Mouse (Mus musculus) heart, embryonic 14.5 days (tissue): ENCODE data around the gene Gh. TPM values are rescaled to one million over a fixed set of nuclear protein-coding genes. Genes with fewer than 3 reads are reported as not detected.
A peak's percentile ranks its signal among the peaks of the same experiment; 100 is the strongest.

Experiments used
- ATAC-seq: fragments of 200-750 bp; cut with Nextera tagmentation; 2 replicates; pipeline ENCODE4 v1.8.0; 2017; ENCODE audit warnings: low read depth, moderate TSS enrichment; ENCODE audit not compliant: insufficient number of reproducible peaks, insufficient read depth, low FRiP score
- H3K27ac ChIP-seq, 2 experiments: fragments of 200-500 bp in 1 of 2; fragments of 300-500 bp in 1 of 2; sonication (generic) in 1 of 2; replicated peaks in 1 of 2; 2 replicates each; pipeline ENCODE4 v1.5.1; 2012 to 2014; ENCODE audit warnings: low read depth in 2 of 2, low read length in 2 of 2, control low read depth in 1 of 2, mild to moderate bottlenecking in 1 of 2, mixed read lengths in 1 of 2; ENCODE audit not compliant: control insufficient read depth in 1 of 2, insufficient read depth in 1 of 2
- H3K27me3 ChIP-seq: fragments of 300-500 bp; sonication (generic); 2 replicates; pipeline ENCODE4 v1.6.1; 2014; ENCODE audit warnings: mild to moderate bottlenecking, low read length, control low read depth; ENCODE audit not compliant: control insufficient read depth, insufficient read depth
- H3K36me3 ChIP-seq: fragments of 300-500 bp; sonication (generic); 2 replicates; pipeline ENCODE4 v1.6.1; 2014; ENCODE audit warnings: mild to moderate bottlenecking, control low read depth, low read length, mixed read lengths; ENCODE audit not compliant: control insufficient read depth, insufficient read depth
- H3K4me1 ChIP-seq, 2 experiments: fragments of 200-500 bp in 1 of 2; fragments of 300-500 bp in 1 of 2; sonication (generic) in 1 of 2; 2 replicates each; pipeline ENCODE4 v1.6.1; 2012 to 2014; ENCODE audit warnings: low read length in 2 of 2, control low read depth in 1 of 2, mixed read lengths in 1 of 2; ENCODE audit not compliant: control insufficient read depth in 2 of 2, insufficient read depth in 2 of 2
- H3K4me2 ChIP-seq: fragments of 300-500 bp; sonication (generic); 2 replicates; pipeline ENCODE4 v1.6.1; 2014; ENCODE audit warnings: mild to moderate bottlenecking, low read length
- H3K4me3 ChIP-seq, 2 experiments: fragments of 200-500 bp in 1 of 2; fragments of 300-500 bp in 1 of 2; sonication (generic) in 1 of 2; 2 replicates each; pipeline ENCODE4 v1.5.1; 2012 to 2014; ENCODE audit warnings: low read length in 2 of 2, mild to moderate bottlenecking in 2 of 2, control low read depth in 1 of 2, low read depth in 1 of 2, moderate library complexity in 1 of 2; ENCODE audit not compliant: control insufficient read depth in 1 of 2, insufficient read depth in 1 of 2
- H3K9ac ChIP-seq: fragments of 300-500 bp; sonication (generic); 2 replicates; pipeline ENCODE4 v1.6.1; 2014; ENCODE audit warnings: mild to moderate bottlenecking, low read length
- H3K9me3 ChIP-seq: fragments of 300-500 bp; sonication (generic); 2 replicates; pipeline ENCODE4 v1.6.1; 2016; ENCODE audit warnings: low read length, control low read depth; ENCODE audit not compliant: control insufficient read depth
- WGBS: fragments of 180-500 bp; shearing (Covaris S2); extraction: QIAGEN DNeasy Blood & Tissue Kit; methylation state at CpG from one replicate; pipeline ENCODE4 v1.1.7; 2014; 5-methylcytosine and 5-hydroxymethylcytosine counted together
- polyA plus RNA-seq: library from polyadenylated mRNA; unstranded; fragments of >200 nt; fragmentation: Nextera tagmentation; extraction: Ambion mirVana; gene quantifications from 2 replicates; pipeline ENCODE4 v1.2.1, GENCODE M21; 2014

The Gh gene
- polyA plus RNA-seq, 1 experiment from 2014 or later, result not detected

DNA sequence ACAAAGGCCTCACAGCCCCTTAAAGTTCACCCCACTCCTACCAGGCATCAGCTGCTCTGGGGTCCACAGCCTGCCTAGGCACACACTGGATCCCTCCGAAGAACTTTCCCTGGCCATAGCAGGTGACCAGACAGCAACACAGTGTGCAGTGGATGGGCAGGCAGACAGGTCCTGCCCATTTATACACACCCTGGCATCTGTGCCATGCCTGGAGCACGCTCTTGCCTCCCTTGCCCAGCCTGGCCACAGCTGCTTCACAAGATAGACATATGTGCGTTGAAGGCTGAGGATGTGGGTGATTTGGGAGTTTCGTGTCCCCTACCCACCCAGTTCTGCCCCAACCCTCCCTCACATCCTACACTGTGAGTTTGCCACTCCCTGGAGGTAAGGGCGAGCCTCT, 36.4 kb upstream of the Gh start:
- no peaks in the 10 kb centered on the region for H3K36me3 ChIP-seq
- ATAC-seq, result no peak
- H3K4me2 ChIP-seq, result no peak overlapping the region
- H3K27ac ChIP-seq, result no peak overlapping the region
- no peak overlapping the region for H3K9ac ChIP-seq
- no peaks in the 10 kb centered on the region for H3K9me3 ChIP-seq
- peaks cover 6 to 15% of the 10 kb centered on the region in 2 experiments; a peak in 3 of 4 replicates for H3K4me1 ChIP-seq
- no peak overlapping the region for H3K4me3 ChIP-seq
- WGBS, result 78% methylated on average over 5 of the region's 5 CpGs
- H3K27me3 ChIP-seq, result no peaks in the 10 kb centered on the region

DNA sequence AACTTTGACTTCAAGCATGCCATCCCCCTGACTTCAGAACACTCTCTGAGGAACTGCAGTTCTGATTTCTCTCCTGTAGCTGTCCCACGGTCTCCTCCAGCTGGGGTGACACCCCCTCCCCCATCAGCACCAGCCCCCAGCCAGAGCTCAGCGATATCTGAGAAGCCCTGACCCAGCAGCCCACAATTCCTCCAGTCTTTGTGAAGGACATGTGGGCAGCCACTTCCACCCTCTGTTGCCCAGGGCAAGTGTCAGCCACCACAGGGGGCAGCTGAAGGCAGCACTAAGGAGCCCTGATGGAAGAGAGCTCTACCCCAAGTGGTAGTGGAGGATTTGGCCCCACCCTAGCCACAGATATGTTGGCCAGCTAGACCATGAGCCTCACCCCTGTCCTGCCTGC, 32.4 kb upstream of the Gh start:
- H3K4me3 ChIP-seq, result no peak overlapping the region
- ATAC-seq, result no peak
- WGBS, result 6% methylated on average over 2 of the region's 2 CpGs
- no peaks in the 10 kb centered on the region for H3K27me3 ChIP-seq
- H3K9me3 ChIP-seq, result no peaks in the 10 kb centered on the region
- no peak overlapping the region for H3K4me2 ChIP-seq
- H3K36me3 ChIP-seq, result no peaks in the 10 kb centered on the region
- H3K9ac ChIP-seq, result no peak overlapping the region
- H3K4me1 ChIP-seq, result peaks cover 19 to 25% of the 10 kb centered on the region in 2 experiments
- no peak overlapping the region for H3K27ac ChIP-seq

DNA sequence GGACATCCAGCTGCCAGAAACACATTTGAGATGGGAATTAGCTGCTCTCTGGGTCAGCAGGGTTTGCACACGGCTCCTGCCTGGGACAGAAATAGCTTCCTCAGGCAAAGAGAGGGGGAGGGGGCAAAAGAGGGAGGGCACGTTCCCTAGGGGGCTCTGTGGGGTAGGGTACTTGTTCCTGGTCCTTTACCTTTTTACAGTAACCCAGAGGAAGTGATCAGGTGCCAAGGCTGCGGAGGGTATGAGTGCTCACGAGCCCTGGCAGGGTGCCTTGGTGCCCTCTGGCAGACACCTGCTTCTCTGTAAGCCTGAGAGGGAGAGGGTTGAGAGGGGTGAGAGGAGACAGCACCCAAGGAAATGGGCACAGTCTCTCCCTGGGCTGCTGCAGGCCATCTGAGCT, 30.8 kb upstream of the Gh start:
- no peak for ATAC-seq
- peak overlapping the region in 1 of 2 experiments; percentile 47; a peak in 1 of 4 replicates for H3K27ac ChIP-seq
- H3K9me3 ChIP-seq, result no peaks in the 10 kb centered on the region
- H3K36me3 ChIP-seq, result no peaks in the 10 kb centered on the region
- peaks cover 28 to 35% of the 10 kb centered on the region in 2 experiments for H3K4me1 ChIP-seq
- H3K27me3 ChIP-seq, result no peaks in the 10 kb centered on the region
- H3K4me3 ChIP-seq, result no peak overlapping the region
- H3K9ac ChIP-seq, result no peak overlapping the region
- 45% methylated on average over 4 of the region's 4 CpGs for WGBS
- no peak overlapping the region for H3K4me2 ChIP-seq

DNA sequence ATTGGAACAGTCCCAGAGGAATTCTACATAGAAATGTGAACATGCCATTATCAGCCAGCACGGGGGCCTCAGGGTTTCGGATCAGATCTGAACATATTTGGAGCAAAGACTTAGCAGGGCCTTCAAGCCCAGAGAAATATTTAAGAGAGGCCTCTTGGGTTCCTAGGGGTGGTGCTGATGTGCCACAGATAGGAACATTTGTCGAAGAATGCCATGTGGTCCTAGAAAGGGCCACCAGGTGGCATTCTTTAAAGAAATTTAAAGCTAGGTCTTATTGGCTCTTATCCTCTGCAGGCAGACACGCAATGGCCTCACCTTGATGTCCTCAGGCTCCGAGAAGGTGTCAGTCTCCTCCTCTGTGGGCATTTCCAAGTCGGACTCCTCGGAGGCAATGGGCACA, 28.0 kb upstream of the Gh start:
- Histone ChIP-seq H3K27ac (peak overlapping the region; percentile 70 to 82), H3K36me3 (no peaks in the 10 kb centered on the region), H3K9me3 (no peaks in the 10 kb centered on the region), H3K4me3 (no peak overlapping the region), H3K27me3 (no peaks in the 10 kb centered on the region), H3K9ac (peak overlapping the region; percentile 44; the same call in 1 of the 2 replicates), H3K4me2 (peak overlapping the region; percentile 39), H3K4me1 (peaks cover 28 to 35% of the 10 kb centered on the region in 2 experiments)
- 40% methylated on average over 7 of the region's 7 CpGs for WGBS
- no peak for ATAC-seq

DNA sequence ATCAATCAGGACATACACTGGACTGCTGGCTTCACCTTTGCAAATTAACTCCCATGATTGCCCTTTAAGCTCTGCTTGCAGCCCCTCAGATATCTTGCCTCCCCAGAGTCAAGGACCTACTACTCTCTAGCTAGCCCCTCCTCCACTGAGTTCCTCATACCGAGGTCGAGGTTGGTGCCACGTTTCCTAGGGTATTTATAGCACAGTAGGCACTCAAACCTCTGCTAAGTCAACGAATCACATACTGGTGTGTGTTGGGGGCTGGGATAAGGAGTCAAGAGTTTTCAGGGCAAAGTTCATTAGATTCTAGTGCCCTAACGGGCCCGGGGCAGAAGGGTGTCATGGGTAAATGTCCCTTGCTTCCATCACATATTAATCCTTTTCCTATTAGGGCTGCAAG, 27.5 kb upstream of the Gh start:
- Histone ChIP-seq H3K9me3 (no peaks in the 10 kb centered on the region), H3K36me3 (no peaks in the 10 kb centered on the region), H3K4me2 (peak overlapping the region; percentile 39), H3K4me3 (no peak overlapping the region), H3K27me3 (no peaks in the 10 kb centered on the region), H3K4me1 (peaks cover 28 to 33% of the 10 kb centered on the region in 2 experiments), H3K9ac (peak overlapping the region; percentile 44; the same call in 1 of the 2 replicates), H3K27ac (peak overlapping the region; percentile 70 to 82)
- peak; percentile 49 for ATAC-seq
- 16% methylated on average over 6 of the region's 6 CpGs for WGBS

DNA sequence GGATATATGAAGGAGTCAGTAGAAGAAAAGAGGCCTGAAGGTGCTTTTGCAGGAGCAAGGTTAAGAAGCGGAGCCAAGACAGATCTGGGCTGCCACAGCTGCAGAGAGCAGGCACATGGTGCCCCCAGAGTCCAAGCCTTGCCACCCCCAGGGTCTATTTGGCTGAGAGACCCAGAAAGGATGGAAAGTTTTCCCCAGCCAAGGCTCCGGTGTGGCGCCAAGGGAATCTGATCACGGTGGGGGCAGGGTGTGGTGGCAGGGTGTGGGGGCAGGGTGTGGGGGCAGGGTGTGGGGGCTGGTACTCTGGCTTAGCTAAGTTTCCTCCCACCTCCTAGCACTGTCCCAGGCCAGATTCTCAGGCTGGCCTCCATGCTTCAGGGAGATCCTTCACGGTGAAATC, 26.9 kb upstream of the Gh start:
- Histone ChIP-seq H3K9ac (no peak overlapping the region; the same call in 1 of the 2 replicates), H3K9me3 (no peaks in the 10 kb centered on the region), H3K4me2 (no peak overlapping the region), H3K27ac (0 out of 4 replicates have a peak overlapping the region, but pooled peaks of 1 of the 2 experiments have one; percentile 38), H3K4me1 (peaks cover 26 to 30% of the 10 kb centered on the region in 2 experiments), H3K36me3 (no peaks in the 10 kb centered on the region), H3K4me3 (no peak overlapping the region), H3K27me3 (no peaks in the 10 kb centered on the region)
- 29% methylated on average over 5 of the region's 5 CpGs for WGBS
- no peak for ATAC-seq

DNA sequence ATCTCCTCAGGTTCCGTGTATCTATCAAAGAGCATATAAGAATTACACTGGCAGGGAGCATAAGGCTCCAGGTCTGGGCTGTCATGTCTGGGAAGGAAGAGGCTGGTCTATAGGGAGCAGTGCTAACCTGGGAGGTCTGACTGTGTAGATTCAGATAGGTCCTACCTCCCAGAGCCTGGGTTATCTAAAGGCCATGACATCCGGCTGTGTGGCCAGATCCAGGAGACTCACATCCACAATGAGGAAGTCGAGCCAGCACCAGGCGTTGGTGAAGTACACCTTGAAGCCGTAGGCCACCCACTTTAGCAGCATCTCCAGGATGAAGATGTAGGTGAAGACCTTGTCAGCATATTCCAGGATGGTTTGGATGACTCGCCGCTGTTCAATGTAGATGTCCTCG, 24.8 kb upstream of the Gh start:
- peaks cover 17 to 18% of the 10 kb centered on the region in 2 experiments for H3K4me1 ChIP-seq
- no peak for ATAC-seq
- no peak overlapping the region for H3K4me3 ChIP-seq
- no peak overlapping the region for H3K4me2 ChIP-seq
- no peaks in the 10 kb centered on the region for H3K9me3 ChIP-seq
- WGBS, result 66% methylated on average over 8 of the region's 8 CpGs
- H3K27ac ChIP-seq, result no peak overlapping the region
- no peak overlapping the region for H3K9ac ChIP-seq
- H3K27me3 ChIP-seq, result no peaks in the 10 kb centered on the region
- no peaks in the 10 kb centered on the region for H3K36me3 ChIP-seq

DNA sequence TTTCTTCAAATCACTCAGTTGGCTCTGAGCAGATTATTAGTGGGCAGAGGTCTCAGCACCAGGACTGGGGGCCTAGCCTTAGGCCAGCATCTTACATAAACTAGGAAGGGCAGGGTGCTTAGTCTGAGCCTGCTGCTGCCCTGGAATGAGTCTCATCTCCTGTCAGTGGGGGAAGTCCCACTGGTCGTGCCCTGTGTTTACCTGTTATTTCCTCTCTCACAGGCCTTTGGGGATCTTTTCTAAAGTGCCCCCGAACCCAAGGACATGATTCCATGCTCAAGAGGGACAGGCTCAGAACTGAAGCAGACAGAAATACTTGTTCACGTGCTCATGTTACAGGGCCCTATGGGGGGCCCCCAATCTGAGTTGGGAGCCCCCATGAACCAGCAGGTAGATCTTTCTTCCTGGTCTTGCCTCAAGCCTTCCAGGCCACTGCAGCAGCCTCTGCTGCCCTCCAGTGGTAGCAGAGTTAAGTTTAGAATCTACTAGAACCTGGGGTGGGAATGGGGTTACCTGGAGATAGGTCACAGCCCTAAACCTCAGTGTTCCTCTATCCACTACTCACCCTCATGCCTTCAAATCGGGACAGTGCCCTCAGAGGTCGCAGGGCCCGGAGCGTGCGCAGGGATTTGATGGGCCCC, 24.0 kb upstream of the Gh start:
- H3K27me3 ChIP-seq, result no peaks in the 10 kb centered on the region
- ATAC-seq, result no peak
- H3K4me3 ChIP-seq, result no peak overlapping the region
- H3K9ac ChIP-seq, result no peak overlapping the region
- H3K27ac ChIP-seq, result no peak overlapping the region
- H3K4me1 ChIP-seq, result peaks cover 17 to 18% of the 10 kb centered on the region in 2 experiments
- 53% methylated on average over 8 of the region's 8 CpGs for WGBS
- no peaks in the 10 kb centered on the region for H3K36me3 ChIP-seq
- no peaks in the 10 kb centered on the region for H3K9me3 ChIP-seq
- no peak overlapping the region for H3K4me2 ChIP-seq
